Mouse (Mus musculus) ovary, postnatal 14 days (tissue): Measurements from ENCODE around the gene Kcnt2.
A peak's percentile ranks its signal among the peaks of the same experiment; 100 is the strongest.

Source experiments
- DNase-seq: peaks from one replicate; pipeline ENCODE4 v3.0.0; 2022; ENCODE audit warnings: low spot score

Kcnt2 gene

DNA sequence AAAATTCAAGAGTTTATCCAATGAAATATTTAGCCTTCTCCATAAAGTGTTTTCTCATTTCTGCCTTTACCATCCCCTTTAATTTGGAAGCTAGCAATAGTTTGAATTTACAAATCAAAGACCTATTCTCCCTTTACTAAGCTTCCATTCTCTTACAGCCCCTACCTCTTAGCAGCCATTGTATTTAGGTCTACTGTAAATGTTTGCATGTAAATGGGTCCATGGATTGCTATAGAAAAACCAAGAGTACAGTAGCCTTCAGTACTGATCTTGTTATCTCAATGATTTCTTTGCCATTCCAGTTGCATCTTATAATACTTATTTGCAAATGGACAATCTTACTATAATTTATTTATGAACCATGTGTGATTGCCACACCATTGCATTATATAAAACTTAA is 267.5 kb downstream of the Kcnt2 start:
- no peak for DNase-seq

DNA sequence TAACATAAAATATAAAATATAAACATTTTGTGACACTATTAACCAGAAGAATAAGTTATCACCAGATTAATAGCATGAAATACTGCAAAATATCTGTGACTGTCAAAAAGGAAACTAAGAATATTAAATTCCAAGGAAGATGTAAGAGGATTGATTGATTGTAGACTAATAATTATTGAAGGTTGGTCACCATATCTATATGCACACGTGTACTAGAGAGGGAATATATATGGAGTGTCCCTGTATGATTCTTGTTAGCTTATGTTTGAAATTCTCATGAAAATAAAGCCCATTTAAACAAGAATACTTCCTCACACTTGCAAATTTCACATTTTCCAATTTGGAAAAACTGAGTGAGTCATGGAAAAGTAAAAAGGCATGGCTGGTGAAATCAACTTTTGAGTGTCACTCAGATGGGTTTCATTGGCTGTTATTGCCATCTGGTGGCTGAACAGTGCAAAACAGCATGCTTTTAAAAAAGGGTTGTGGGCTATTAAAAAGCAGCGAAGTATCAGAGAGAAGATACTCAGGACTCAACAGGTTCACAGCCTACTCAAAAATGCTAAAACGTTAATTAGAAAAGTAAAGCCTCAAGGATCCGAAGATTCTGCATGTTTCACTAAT is 285.4 kb downstream of the Kcnt2 start:
- peak; percentile 32 for DNase-seq

- no peak for DNase-seq
Measured at GRCm38 (mm10) chr1:140534849-140535248, 288.9 kb downstream of the Kcnt2 start.

- DNase-seq, result no peak
Measured at GRCm38 (mm10) chr1:140542066-140542465, 296.1 kb downstream of the Kcnt2 start.

DNA sequence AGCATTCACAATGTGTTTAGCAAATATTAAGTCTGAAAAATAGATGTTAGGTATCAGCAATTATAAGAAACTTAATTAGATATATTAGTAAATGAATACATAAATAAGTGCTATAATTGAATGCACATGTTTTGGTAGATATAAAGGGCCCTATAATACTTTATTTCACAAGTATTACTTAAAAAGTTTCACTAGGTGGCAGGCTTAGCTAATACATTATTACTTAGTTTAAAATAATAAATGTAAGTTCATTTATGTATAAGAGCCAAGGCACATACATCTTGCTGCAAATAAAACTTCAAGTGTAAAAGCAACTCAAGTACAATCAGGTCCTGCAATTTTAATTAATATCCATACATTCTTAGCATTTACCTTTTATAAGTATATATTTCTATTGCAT is 302.8 kb downstream of the Kcnt2 start:
- DNase-seq, result no peak

DNA sequence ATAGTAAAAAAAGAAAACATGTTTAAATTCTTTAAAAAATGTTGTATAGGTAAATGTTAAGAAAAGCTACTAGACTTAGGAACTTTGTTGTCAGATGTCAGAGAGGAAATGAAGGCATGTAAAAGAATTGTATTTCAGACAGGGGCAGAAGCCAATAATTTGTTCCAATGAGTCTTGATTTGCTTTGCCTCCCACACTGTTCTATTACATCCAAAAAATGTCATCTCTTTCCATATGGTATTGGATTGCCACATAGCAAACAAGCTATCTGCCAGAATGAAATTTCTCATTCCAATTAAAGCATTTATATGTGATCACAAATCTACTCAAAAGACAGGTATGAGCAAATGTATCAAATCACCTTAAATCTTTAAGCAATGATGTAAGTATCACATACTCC is 314.8 kb downstream of the Kcnt2 start:
- DNase-seq, result no peak

DNA sequence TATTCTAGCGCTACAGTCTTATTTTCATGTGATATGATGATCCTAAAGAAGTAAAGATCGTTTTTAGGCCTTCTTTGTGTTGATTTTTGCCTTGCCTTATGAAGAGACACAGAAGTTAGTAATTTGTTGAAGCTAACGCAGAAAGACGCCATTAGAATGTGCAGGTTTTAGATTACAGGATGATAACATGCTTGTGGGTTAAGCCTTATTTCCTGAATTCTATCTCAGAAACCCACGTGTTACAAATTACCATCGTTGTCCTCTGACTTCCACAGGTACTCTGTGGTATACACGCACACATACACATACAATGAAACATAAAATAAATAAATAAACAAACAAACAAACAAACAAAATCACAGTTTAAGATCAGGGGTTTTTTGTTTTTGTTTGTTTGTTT is 326.2 kb downstream of the Kcnt2 start:
- DNase-seq, result no peak

DNA sequence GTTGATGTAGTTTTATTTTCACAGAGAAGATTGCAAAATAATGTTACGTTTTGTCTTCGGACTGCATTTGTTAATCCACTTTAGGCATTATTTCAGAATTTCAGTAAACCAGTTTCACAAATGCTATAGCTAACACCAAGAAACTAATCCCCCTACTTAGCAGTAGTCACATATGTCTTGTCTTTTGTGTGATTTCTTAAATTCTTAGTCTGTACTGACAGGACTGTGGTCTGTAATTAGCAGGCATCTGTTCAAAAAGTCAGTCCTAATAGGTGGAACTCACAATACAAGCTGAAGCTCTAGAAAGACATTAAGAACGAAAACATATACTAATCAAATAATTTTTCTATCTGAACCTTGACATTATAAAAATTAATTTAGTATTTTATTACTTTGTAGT is 332.6 kb downstream of the Kcnt2 start:
- DNase-seq, result no peak

DNA sequence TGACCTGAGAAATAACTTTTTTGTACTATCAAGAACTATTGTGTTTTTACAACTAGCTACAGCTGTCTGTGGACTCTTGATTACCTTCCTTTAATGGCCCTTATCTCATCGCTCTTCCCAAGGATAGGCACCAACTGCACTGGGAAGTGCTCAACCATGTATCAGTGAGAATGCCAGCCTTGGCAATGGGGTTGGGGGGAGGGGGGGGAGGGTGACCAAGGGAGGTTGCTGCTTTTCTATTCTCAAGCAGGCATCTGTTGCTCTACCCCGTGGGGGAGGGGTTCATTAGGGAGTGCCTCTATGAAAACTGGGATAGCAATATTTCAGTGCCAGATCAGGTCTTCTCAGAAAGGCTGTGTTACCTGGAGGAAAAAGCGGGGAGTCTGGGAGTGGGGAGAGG is 342.3 kb downstream of the Kcnt2 start:
- no peak for DNase-seq

DNA sequence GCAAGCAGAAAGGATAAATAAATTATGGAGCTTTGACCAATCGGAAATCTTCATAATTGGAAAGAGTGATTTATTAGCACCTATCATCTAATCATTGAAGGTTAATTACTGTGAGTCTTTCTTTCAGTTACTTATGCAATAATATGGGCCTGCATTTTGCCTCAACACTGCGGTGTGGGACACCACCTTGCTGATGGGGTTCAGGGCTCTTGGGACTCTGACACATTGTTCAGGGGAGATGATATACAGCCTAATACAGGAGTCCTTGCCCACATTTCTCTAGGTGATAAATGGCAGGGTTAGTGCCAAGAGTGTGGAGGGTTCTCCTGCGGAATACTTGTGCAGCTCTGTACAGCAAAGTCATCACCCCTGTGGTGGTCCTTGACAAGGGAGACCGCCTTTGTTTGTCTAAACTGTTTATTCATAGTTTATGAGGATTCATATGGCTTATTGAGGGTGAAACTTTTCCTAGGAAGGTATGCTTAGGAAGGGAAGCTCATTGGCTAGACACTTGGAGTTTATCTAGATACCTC is 362.9 kb downstream of the Kcnt2 start:
- no peak for DNase-seq

DNA sequence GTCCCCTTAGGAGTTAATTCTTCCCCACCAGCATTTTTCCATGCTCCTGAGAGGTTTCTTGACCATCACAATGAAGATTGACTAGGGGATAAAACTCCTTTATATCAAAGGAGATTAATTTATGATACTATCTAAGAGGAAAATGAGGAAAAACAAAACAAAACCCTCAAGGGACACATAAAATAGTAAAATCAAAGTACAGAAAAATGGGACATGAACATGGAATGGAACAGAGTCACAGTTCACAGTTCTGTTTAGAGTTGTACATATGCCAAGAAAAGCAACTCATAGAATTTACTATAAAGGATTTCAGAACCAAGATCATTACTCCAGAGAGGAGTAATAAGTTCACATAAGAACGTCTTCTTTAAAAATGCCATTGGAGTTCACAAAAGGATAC is 367.1 kb downstream of the Kcnt2 start:
- no peak for DNase-seq

DNA sequence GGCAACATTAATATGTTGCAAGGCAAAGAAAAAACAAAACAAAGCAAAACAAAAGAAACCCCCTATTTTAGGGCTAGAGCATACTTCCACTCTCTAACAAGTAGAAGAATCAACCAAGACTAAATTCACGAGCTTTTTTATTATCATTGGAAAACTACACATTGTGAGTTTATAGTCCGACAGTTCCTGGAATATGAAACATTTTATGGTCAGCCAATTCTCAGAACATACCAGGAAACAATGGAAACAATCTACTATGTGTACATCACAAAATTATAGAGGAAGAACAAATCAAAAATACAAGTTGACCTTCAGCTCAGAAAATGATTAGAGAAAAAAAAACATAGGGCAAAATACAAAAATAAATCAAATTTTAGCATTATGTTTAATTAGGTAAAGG is 368.9 kb downstream of the Kcnt2 start:
- no peak for DNase-seq

DNA sequence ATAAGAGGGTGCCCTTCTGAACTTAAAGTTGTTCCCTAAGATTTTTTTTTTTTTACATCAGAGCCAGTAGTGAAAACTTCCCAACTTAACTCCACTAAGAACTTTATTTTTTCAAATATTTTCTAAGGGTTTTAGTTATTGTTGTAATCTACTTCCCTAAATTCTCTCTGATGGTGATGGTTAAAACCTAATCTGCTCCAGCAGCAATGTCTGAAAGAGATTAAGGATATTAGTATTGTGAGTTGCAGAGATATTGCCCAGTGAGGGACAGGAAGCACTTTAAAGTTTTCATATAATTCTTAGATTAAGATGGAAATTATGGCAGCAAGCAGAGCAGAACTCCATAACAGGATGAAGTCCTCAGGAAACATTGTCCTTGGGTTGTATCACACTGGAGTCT is 372.2 kb downstream of the Kcnt2 start:
- no peak for DNase-seq

DNA sequence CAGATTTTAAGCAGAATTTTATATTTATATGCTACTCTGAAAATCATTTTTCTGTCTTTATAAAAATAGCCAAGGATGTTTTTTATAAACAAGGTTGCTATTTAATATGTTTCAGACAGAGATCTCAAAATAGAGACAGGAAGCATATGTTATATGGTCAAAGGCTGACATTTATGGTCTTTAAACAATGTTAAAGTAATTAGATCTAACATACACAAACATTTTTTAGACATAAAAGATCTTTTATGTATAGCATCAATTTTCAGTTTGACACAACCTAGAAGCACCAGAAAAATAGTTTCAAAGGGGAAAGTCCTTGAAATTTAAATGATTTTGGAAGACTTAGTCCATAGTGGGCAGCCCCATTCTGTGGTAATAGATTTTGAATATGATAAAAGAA is 379.0 kb downstream of the Kcnt2 start:
- no peak for DNase-seq

- no peak for DNase-seq
Measured at GRCm38 (mm10) chr1:140659607-140660340, 413.8 kb downstream of the Kcnt2 start.

GRCm38 (mm10) chr1:140660751-140661403 is 414.9 kb downstream of the Kcnt2 start:
- no peak for DNase-seq

DNA sequence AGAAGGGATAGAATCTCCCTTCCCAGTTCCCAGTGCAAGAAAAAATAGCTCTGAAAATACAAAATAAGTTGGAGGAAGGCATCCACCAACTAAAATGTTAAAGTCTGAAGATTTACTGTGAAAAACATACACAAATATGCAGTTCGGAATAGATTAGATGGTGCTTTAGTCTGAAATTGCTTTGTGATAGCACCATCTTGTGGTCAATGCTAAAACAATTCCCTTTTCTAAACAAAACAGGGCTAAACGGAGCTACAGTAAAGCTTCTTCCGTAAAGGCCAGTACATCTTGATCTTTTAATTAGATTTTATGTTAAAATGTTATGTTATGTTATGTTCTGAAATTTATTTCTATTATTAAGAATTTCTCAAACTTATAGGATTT is 415.4 kb downstream of the Kcnt2 start:
- no peak for DNase-seq
